Mouse (Mus musculus) liver, embryonic 11.5 days (tissue): ENCODE results near the gene Arl5a. TPM values are rescaled to one million over a fixed set of nuclear protein-coding genes. Genes with fewer than 3 reads are reported as not detected.

Experiments
- ATAC-seq: fragments of 200-750 bp; cut with Nextera tagmentation; replicated peaks from 2 replicates; pipeline ENCODE4 v1.8.0; 2017; ENCODE audit warnings: moderate number of reproducible peaks, mild to moderate bottlenecking, moderate TSS enrichment, moderate library complexity; ENCODE audit not compliant: low FRiP score
- DNase-seq: peaks from one replicate; pipeline ENCODE4 v3.0.0-alpha.2; 2017; ENCODE audit warnings: low spot score
- H3K27ac ChIP-seq: fragments of 300-500 bp; sonication (generic); 2 replicates; pipeline ENCODE4 v1.5.1; 2014; ENCODE audit warnings: mild to moderate bottlenecking, low read depth, low read length, control low read depth
- H3K27me3 ChIP-seq: fragments of 300-500 bp; sonication (generic); replicated peaks from 2 replicates; pipeline ENCODE4 v1.6.1; 2014; ENCODE audit warnings: low read length, mixed read lengths; ENCODE audit not compliant: control insufficient read depth, insufficient read depth
- H3K36me3 ChIP-seq: fragments of 300-500 bp; sonication (generic); 2 replicates; pipeline ENCODE4 v1.6.1; 2014; ENCODE audit warnings: mild to moderate bottlenecking, low read length, moderate library complexity, mixed read lengths; ENCODE audit not compliant: control insufficient read depth, insufficient read depth
- H3K4me1 ChIP-seq: fragments of 300-500 bp; sonication (generic); replicated peaks from 2 replicates; pipeline ENCODE4 v1.6.1; 2014; ENCODE audit warnings: low read length, mixed read lengths; ENCODE audit not compliant: control insufficient read depth, insufficient read depth
- H3K4me2 ChIP-seq: fragments of 300-500 bp; sonication (generic); 2 replicates; pipeline ENCODE4 v1.6.1; 2014; ENCODE audit warnings: mild to moderate bottlenecking, control low read depth, moderate library complexity
- H3K4me3 ChIP-seq: fragments of 300-500 bp; sonication (generic); 2 replicates; pipeline ENCODE4 v1.5.1; 2014; ENCODE audit warnings: low read depth, low read length, control low read depth
- H3K9ac ChIP-seq: fragments of 300-500 bp; sonication (generic); 2 replicates; pipeline ENCODE4 v1.6.1; 2014; ENCODE audit warnings: low read depth, low read length, control low read depth
- H3K9me3 ChIP-seq: fragments of 300-500 bp; sonication (generic); 2 replicates; pipeline ENCODE4 v1.6.1; 2016; ENCODE audit warnings: low read length, inconsistent platforms, mixed read lengths; ENCODE audit not compliant: control insufficient read depth
- WGBS: fragments of 180-500 bp; shearing (Covaris S2); extraction: QIAGEN DNeasy Blood & Tissue Kit; methylation state at CpG from one replicate; pipeline ENCODE4 v1.1.7; 2014; 5-methylcytosine and 5-hydroxymethylcytosine counted together
- polyA plus RNA-seq: library from polyadenylated mRNA; unstranded; fragments of >200 nt; fragmentation: Nextera tagmentation; extraction: Ambion mirVana; gene quantifications from 2 replicates; pipeline ENCODE4 v1.2.1, GENCODE M21; 2014

Arl5a gene
- polyA plus RNA-seq, 1 experiment from 2014 or later, result 71.8 TPM

- Histone ChIP-seq H3K36me3 (no peaks in the 10 kb centered on the region), H3K9me3 (no peaks in the 10 kb centered on the region), H3K4me1 (peaks cover 7% of the 10 kb centered on the region), H3K4me3 (no peak overlapping the region), H3K4me2 (no peak overlapping the region), H3K9ac (no peak overlapping the region), H3K27me3 (no peaks in the 10 kb centered on the region), H3K27ac (no peak overlapping the region)
- ATAC-seq (no peak), DNase-seq (no peak)
- WGBS, result 59% methylated on average over 5 of the region's 5 CpGs
These were observed 21.9 kb upstream of the Arl5a start for GRCm38 (mm10) chr2:52446648-52447047.

GRCm38 (mm10) chr2:52442125-52442524 is 17.4 kb upstream of the Arl5a start:
- 54% methylated on average over 5 of the region's 5 CpGs for WGBS
- Histone ChIP-seq H3K27me3 (no peaks in the 10 kb centered on the region), H3K36me3 (no peaks in the 10 kb centered on the region), H3K4me1 (no peaks in the 10 kb centered on the region; the same call in 1 of the 2 replicates), H3K4me2 (no peak overlapping the region), H3K9me3 (no peaks in the 10 kb centered on the region), H3K27ac (no peak overlapping the region), H3K4me3 (no peak overlapping the region), H3K9ac (no peak overlapping the region)
- DNase-seq (no peak), ATAC-seq (no peak)

GRCm38 (mm10) chr2:52440420-52441015 is 15.8 kb upstream of the Arl5a start:
- H3K36me3 ChIP-seq, result no peaks in the 10 kb centered on the region
- no peak overlapping the region for H3K4me3 ChIP-seq
- WGBS, result 77% methylated on average over 4 of the region's 4 CpGs
- DNase-seq (no peak), ATAC-seq (no peak)
- H3K4me1 ChIP-seq, result no peaks in the 10 kb centered on the region
- no peak overlapping the region for H3K9ac ChIP-seq
- no peaks in the 10 kb centered on the region for H3K27me3 ChIP-seq
- H3K9me3 ChIP-seq, result no peaks in the 10 kb centered on the region
- H3K27ac ChIP-seq, result no peak overlapping the region
- no peak overlapping the region for H3K4me2 ChIP-seq

- peak overlapping the region; percentile 8; the same call in 1 of the 2 replicates for H3K27ac ChIP-seq
- H3K4me2 ChIP-seq, result no peak overlapping the region
- no peaks in the 10 kb centered on the region for H3K27me3 ChIP-seq
- H3K4me3 ChIP-seq, result no peak overlapping the region
- H3K4me1 ChIP-seq, result no peaks in the 10 kb centered on the region
- WGBS, result 86% methylated on average over 4 of the region's 4 CpGs
- ATAC-seq (no peak), DNase-seq (no peak)
- no peaks in the 10 kb centered on the region for H3K9me3 ChIP-seq
- no peaks in the 10 kb centered on the region for H3K36me3 ChIP-seq
- H3K9ac ChIP-seq, result no peak overlapping the region
These were observed 13.7 kb upstream of the Arl5a start for GRCm38 (mm10) chr2:52438437-52438836.

- Histone ChIP-seq H3K27me3 (no peaks in the 10 kb centered on the region), H3K27ac (peak overlapping the region; percentile 8; the same call in 1 of the 2 replicates), H3K36me3 (no peaks in the 10 kb centered on the region), H3K4me3 (no peak overlapping the region), H3K9ac (no peak overlapping the region), H3K9me3 (no peaks in the 10 kb centered on the region), H3K4me1 (no peaks in the 10 kb centered on the region), H3K4me2 (no peak overlapping the region)
- ATAC-seq (no peak), DNase-seq (no peak)
- WGBS, result 66% methylated on average over 6 of the region's 6 CpGs
These were observed 13.3 kb upstream of the Arl5a start for GRCm38 (mm10) chr2:52438013-52438412.

- no peak for ATAC-seq
- no peaks in the 10 kb centered on the region for H3K36me3 ChIP-seq
- no peak for DNase-seq
- H3K27ac ChIP-seq, result no peak overlapping the region
- H3K4me2 ChIP-seq, result no peak overlapping the region
- no peak overlapping the region for H3K4me3 ChIP-seq
- no peak overlapping the region for H3K9ac ChIP-seq
- H3K9me3 ChIP-seq, result no peaks in the 10 kb centered on the region
- no peaks in the 10 kb centered on the region for H3K27me3 ChIP-seq
- 66% methylated on average over 14 of the region's 14 CpGs for WGBS
- no peaks in the 10 kb centered on the region for H3K4me1 ChIP-seq
These were observed 11.4 kb upstream of the Arl5a start for GRCm38 (mm10) chr2:52435919-52436632.

GRCm38 (mm10) chr2:52433365-52433764 is 8.7 kb upstream of the Arl5a start:
- no peaks in the 10 kb centered on the region for H3K36me3 ChIP-seq
- no peaks in the 10 kb centered on the region for H3K9me3 ChIP-seq
- no peak for DNase-seq
- ATAC-seq, result no peak
- 67% methylated on average over 7 of the region's 7 CpGs for WGBS
- no peak overlapping the region for H3K9ac ChIP-seq
- no peaks in the 10 kb centered on the region for H3K4me1 ChIP-seq
- H3K27ac ChIP-seq, result no peak overlapping the region
- H3K4me2 ChIP-seq, result no peak overlapping the region
- no peak overlapping the region for H3K4me3 ChIP-seq
- no peaks in the 10 kb centered on the region for H3K27me3 ChIP-seq

GRCm38 (mm10) chr2:52427383-52427782 is 2.7 kb upstream of the Arl5a start:
- Histone ChIP-seq H3K27me3 (no peaks in the 10 kb centered on the region), H3K4me3 (no peak overlapping the region), H3K36me3 (no peaks in the 10 kb centered on the region), H3K9ac (no peak overlapping the region), H3K27ac (no peak overlapping the region), H3K9me3 (no peaks in the 10 kb centered on the region), H3K4me1 (peaks cover 14% of the 10 kb centered on the region), H3K4me2 (no peak overlapping the region)
- WGBS, result 83% methylated on average over 3 of the region's 3 CpGs
- DNase-seq (no peak), ATAC-seq (no peak)

GRCm38 (mm10) chr2:52426041-52426440 is 1.3 kb upstream of the Arl5a start:
- DNase-seq, result no peak
- Histone ChIP-seq H3K27ac (no peak overlapping the region), H3K27me3 (no peaks in the 10 kb centered on the region), H3K9me3 (no peaks in the 10 kb centered on the region), H3K4me1 (peaks cover 25% of the 10 kb centered on the region), H3K36me3 (no peaks in the 10 kb centered on the region), H3K9ac (peak overlapping the region; percentile 69; the same call in 1 of the 2 replicates), H3K4me2 (peak overlapping the region; percentile 84), H3K4me3 (peak overlapping the region; percentile 84)
- no peak for ATAC-seq
- 83% methylated on average over 3 of the region's 3 CpGs for WGBS
